Mouse (Mus musculus): ENCODE results near the gene Fam210b. TPM values are rescaled to one million over a fixed set of nuclear protein-coding genes. Genes with fewer than 3 reads are reported as not detected.

Gene Fam210b
- polyA plus RNA-seq, 1 experiment from 2014 or later, result 21.6 TPM

- WGBS, result 8% methylated on average over 31 of the region's 31 CpGs
- Histone ChIP-seq H3K4me2 (ENCODE audit: low read length) (peak overlapping the region; percentile 99), H3K27ac (replicated peaks; ENCODE audit: low read depth, low read length) (no peak overlapping the region), H3K36me3 (ENCODE audit: control insufficient read depth, insufficient read depth, low read length) (no peaks in the 10 kb centered on the region), H3K9me3 (ENCODE audit: control insufficient read depth, low read length) (no peaks in the 10 kb centered on the region), H3K4me1 (ENCODE audit: control insufficient read depth, insufficient read depth, low read length) (peaks cover 10% of the 10 kb centered on the region; the same call in 1 of the 2 replicates), H3K4me3 (replicated peaks; ENCODE audit: low read depth, low read length) (peak overlapping the region; percentile 65), H3K27me3 (ENCODE audit: control insufficient read depth, insufficient read depth, low read length) (no peaks in the 10 kb centered on the region), H3K9ac (replicated peaks; ENCODE audit: low read length) (peak overlapping the region; percentile 62)
- DNase-seq, result peak; percentile 67
- no peak for ATAC-seq (ENCODE audit: low FRiP score, low TSS enrichment)
Measured at GRCm38 (mm10) chr2:172346034-172346929, 917 bp downstream of the Fam210b start.

- 72% methylated on average over 8 of the region's 8 CpGs for WGBS
- no peak for ATAC-seq (ENCODE audit: low FRiP score, low TSS enrichment)
- Histone ChIP-seq H3K27me3 (ENCODE audit: control insufficient read depth, insufficient read depth, low read length) (no peaks in the 10 kb centered on the region), H3K36me3 (ENCODE audit: control insufficient read depth, insufficient read depth, low read length) (no peaks in the 10 kb centered on the region), H3K4me3 (replicated peaks; ENCODE audit: low read depth, low read length) (peak overlapping the region; percentile 65), H3K9me3 (ENCODE audit: control insufficient read depth, low read length) (no peaks in the 10 kb centered on the region), H3K27ac (replicated peaks; ENCODE audit: low read depth, low read length) (no peak overlapping the region), H3K4me2 (ENCODE audit: low read length) (peak overlapping the region; percentile 99), H3K9ac (replicated peaks; ENCODE audit: low read length) (no peak overlapping the region), H3K4me1 (ENCODE audit: control insufficient read depth, insufficient read depth, low read length) (peaks cover 10% of the 10 kb centered on the region; the same call in 1 of the 2 replicates)
- DNase-seq, result no peak
Measured at GRCm38 (mm10) chr2:172346933-172347611, 1.7 kb downstream of the Fam210b start.

GRCm38 (mm10) chr2:172348297-172348950, 3.1 kb downstream of the Fam210b start:
- peak overlapping the region; percentile 3; the same call in 1 of the 2 replicates for H3K4me2 ChIP-seq (ENCODE audit: low read length)
- H3K27ac ChIP-seq (replicated peaks; ENCODE audit: low read depth, low read length), result peak overlapping the region; percentile 49
- H3K9ac ChIP-seq (replicated peaks; ENCODE audit: low read length), result no peak overlapping the region
- ATAC-seq (ENCODE audit: low FRiP score, low TSS enrichment) (no peak), DNase-seq (peak; percentile 64)
- H3K36me3 ChIP-seq (ENCODE audit: control insufficient read depth, insufficient read depth, low read length), result no peaks in the 10 kb centered on the region
- H3K4me3 ChIP-seq (replicated peaks; ENCODE audit: low read depth, low read length), result no peak overlapping the region
- H3K4me1 ChIP-seq (ENCODE audit: control insufficient read depth, insufficient read depth, low read length), result peaks cover 14% of the 10 kb centered on the region; the same call in 1 of the 2 replicates
- H3K9me3 ChIP-seq (ENCODE audit: control insufficient read depth, low read length), result no peaks in the 10 kb centered on the region
- WGBS, result 70% methylated on average over 3 of the region's 3 CpGs
- H3K27me3 ChIP-seq (ENCODE audit: control insufficient read depth, insufficient read depth, low read length), result no peaks in the 10 kb centered on the region

- DNase-seq (no peak), ATAC-seq (ENCODE audit: low FRiP score, low TSS enrichment) (no peak)
- Histone ChIP-seq H3K27ac (replicated peaks; ENCODE audit: low read depth, low read length) (no peak overlapping the region), H3K4me3 (replicated peaks; ENCODE audit: low read depth, low read length) (no peak overlapping the region), H3K9ac (replicated peaks; ENCODE audit: low read length) (no peak overlapping the region), H3K4me2 (ENCODE audit: low read length) (no peak overlapping the region), H3K4me1 (ENCODE audit: control insufficient read depth, insufficient read depth, low read length) (peaks cover 14% of the 10 kb centered on the region; the same call in 1 of the 2 replicates), H3K9me3 (ENCODE audit: control insufficient read depth, low read length) (no peaks in the 10 kb centered on the region), H3K27me3 (ENCODE audit: control insufficient read depth, insufficient read depth, low read length) (no peaks in the 10 kb centered on the region), H3K36me3 (ENCODE audit: control insufficient read depth, insufficient read depth, low read length) (no peaks in the 10 kb centered on the region)
- 78% methylated on average over 14 of the region's 14 CpGs for WGBS
Measured at GRCm38 (mm10) chr2:172349776-172350175, 4.4 kb downstream of the Fam210b start.

GRCm38 (mm10) chr2:172350773-172351172, 5.4 kb downstream of the Fam210b start:
- whole genome bisulfite sequencing, result 87% methylated on average over 8 of the region's 8 CpGs
- no peak overlapping the region for H3K4me2 ChIP-seq (ENCODE audit: low read length)
- no peak for DNase-seq
- H3K27ac ChIP-seq (replicated peaks; ENCODE audit: low read depth, low read length), result no peak overlapping the region
- H3K9ac ChIP-seq (replicated peaks; ENCODE audit: low read length), result no peak overlapping the region
- peaks cover 12% of the 10 kb centered on the region; the same call in 1 of the 2 replicates for H3K4me1 ChIP-seq (ENCODE audit: control insufficient read depth, insufficient read depth, low read length)
- no peaks in the 10 kb centered on the region for H3K27me3 ChIP-seq (ENCODE audit: control insufficient read depth, insufficient read depth, low read length)
- no peak overlapping the region for H3K4me3 ChIP-seq (replicated peaks; ENCODE audit: low read depth, low read length)
- ATAC-seq (ENCODE audit: low FRiP score, low TSS enrichment), result no peak
- peaks cover 6% of the 10 kb centered on the region; the same call in 1 of the 2 replicates for H3K36me3 ChIP-seq (ENCODE audit: control insufficient read depth, insufficient read depth, low read length)
- no peaks in the 10 kb centered on the region for H3K9me3 ChIP-seq (ENCODE audit: control insufficient read depth, low read length)

- H3K4me3 ChIP-seq (replicated peaks; ENCODE audit: low read depth, low read length), result no peak overlapping the region
- DNase-seq (peak; percentile 49), ATAC-seq (ENCODE audit: low FRiP score, low TSS enrichment) (no peak)
- peaks cover 16% of the 10 kb centered on the region; the same call in 1 of the 2 replicates for H3K36me3 ChIP-seq (ENCODE audit: control insufficient read depth, insufficient read depth, low read length)
- H3K27me3 ChIP-seq (ENCODE audit: control insufficient read depth, insufficient read depth, low read length), result no peaks in the 10 kb centered on the region
- no peak overlapping the region for H3K9ac ChIP-seq (replicated peaks; ENCODE audit: low read length)
- H3K4me2 ChIP-seq (ENCODE audit: low read length), result no peak overlapping the region
- H3K27ac ChIP-seq (replicated peaks; ENCODE audit: low read depth, low read length), result peak overlapping the region; percentile 55; the same call in 1 of the 2 replicates
- no peaks in the 10 kb centered on the region for H3K9me3 ChIP-seq (ENCODE audit: control insufficient read depth, low read length)
- 0 out of 2 replicates have a peak, but pooled peaks cover 4% of the 10 kb centered on the region for H3K4me1 ChIP-seq (ENCODE audit: control insufficient read depth, insufficient read depth, low read length)
- WGBS, result 59% methylated on average over 9 of the region's 9 CpGs
Measured at GRCm38 (mm10) chr2:172353218-172353617, 7.9 kb downstream of the Fam210b start.

GRCm38 (mm10) chr2:172354761-172355160, 9.4 kb downstream of the Fam210b start:
- H3K4me2 ChIP-seq (ENCODE audit: low read length), result no peak overlapping the region
- peak overlapping the region; percentile 39 for H3K27ac ChIP-seq (replicated peaks; ENCODE audit: low read depth, low read length)
- H3K4me3 ChIP-seq (replicated peaks; ENCODE audit: low read depth, low read length), result no peak overlapping the region
- WGBS, result 63% methylated on average over 9 of the region's 9 CpGs
- no peaks in the 10 kb centered on the region for H3K9me3 ChIP-seq (ENCODE audit: control insufficient read depth, low read length)
- H3K4me1 ChIP-seq (ENCODE audit: control insufficient read depth, insufficient read depth, low read length), result 0 out of 2 replicates have a peak, but pooled peaks cover 4% of the 10 kb centered on the region
- no peaks in the 10 kb centered on the region for H3K27me3 ChIP-seq (ENCODE audit: control insufficient read depth, insufficient read depth, low read length)
- DNase-seq, result peak; percentile 57
- H3K36me3 ChIP-seq (ENCODE audit: control insufficient read depth, insufficient read depth, low read length), result peaks cover 24% of the 10 kb centered on the region
- no peak overlapping the region for H3K9ac ChIP-seq (replicated peaks; ENCODE audit: low read length)
- ATAC-seq (ENCODE audit: low FRiP score, low TSS enrichment), result no peak

GRCm38 (mm10) chr2:172355833-172356232, 10.5 kb downstream of the Fam210b start:
- H3K9me3 ChIP-seq (ENCODE audit: control insufficient read depth, low read length), result no peaks in the 10 kb centered on the region
- H3K27ac ChIP-seq (replicated peaks; ENCODE audit: low read depth, low read length), result no peak overlapping the region
- no peak overlapping the region for H3K9ac ChIP-seq (replicated peaks; ENCODE audit: low read length)
- DNase-seq (no peak), ATAC-seq (ENCODE audit: low FRiP score, low TSS enrichment) (no peak)
- peaks cover 32% of the 10 kb centered on the region for H3K36me3 ChIP-seq (ENCODE audit: control insufficient read depth, insufficient read depth, low read length)
- H3K4me1 ChIP-seq (ENCODE audit: control insufficient read depth, insufficient read depth, low read length), result 0 out of 2 replicates have a peak, but pooled peaks cover 4% of the 10 kb centered on the region
- H3K27me3 ChIP-seq (ENCODE audit: control insufficient read depth, insufficient read depth, low read length), result no peaks in the 10 kb centered on the region
- H3K4me3 ChIP-seq (replicated peaks; ENCODE audit: low read depth, low read length), result no peak overlapping the region
- WGBS, result 84% methylated on average over 5 of the region's 5 CpGs
- no peak overlapping the region for H3K4me2 ChIP-seq (ENCODE audit: low read length)

Data from midbrain, embryonic 14.5 days (tissue).